Mouse (Mus musculus): ENCODE data around the gene Cdpf1. TPM values are rescaled to one million over a fixed set of nuclear protein-coding genes. Genes with fewer than 3 reads are reported as not detected.
A peak's percentile ranks its signal among the peaks of the same experiment; 100 is the strongest.

The Cdpf1 gene
- polyA plus RNA-seq, 1 experiment from 2014 or later: 24.3 TPM

DNA sequence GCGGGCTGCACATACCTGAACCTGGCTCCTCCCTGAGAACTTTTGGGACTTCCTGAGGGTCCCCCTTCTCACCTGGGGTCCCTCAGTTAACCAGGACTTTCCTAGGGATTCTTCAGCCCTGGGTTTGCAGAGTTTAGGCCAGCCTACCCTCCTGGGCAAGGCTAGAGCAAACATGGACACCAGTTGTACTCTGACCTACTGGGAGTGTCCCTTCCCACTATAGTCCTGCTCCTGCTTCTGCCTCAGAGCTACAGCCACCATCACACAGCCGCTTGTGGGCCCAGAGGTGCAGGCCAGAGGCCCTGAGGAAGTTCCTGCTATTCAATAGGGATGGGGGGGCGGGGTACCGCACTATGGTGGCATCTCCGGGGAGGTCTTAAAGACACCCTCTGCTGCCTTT, 18.0 kb upstream of the Cdpf1 start:
- 58% methylated on average over 5 of the region's 5 CpGs for WGBS
- no peak for ATAC-seq (replicated peaks)

DNA sequence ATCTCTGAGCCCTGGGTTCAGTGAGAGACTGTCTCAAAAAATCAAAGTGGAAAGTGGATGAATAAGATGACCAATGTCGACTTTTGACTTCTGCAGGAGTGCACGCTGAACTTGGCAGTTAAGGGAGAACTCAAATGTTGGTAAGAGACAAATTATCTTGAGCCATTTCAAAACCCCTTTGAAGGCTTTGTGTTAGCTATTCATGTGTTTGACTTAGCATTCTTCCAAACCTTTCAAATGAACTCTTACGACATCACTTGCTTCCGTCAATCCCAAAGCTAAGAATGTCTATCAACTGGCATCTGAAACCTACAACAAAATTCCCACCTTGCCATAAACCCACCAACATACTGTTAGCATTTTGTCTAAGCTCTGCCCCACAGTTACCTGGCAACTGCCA, 16.6 kb upstream of the Cdpf1 start:
- H3K36me3 ChIP-seq: no peaks in the 10 kb centered on the region
- H3K9me3 ChIP-seq: no peaks in the 10 kb centered on the region
- no peak overlapping the region for H3K4me3 ChIP-seq
- H3K27me3 ChIP-seq: no peaks in the 10 kb centered on the region
- 82% methylated on average over 4 of the region's 4 CpGs for WGBS
- H3K4me2 ChIP-seq (replicated peaks): no peak overlapping the region
- peaks cover 14% of the 10 kb centered on the region for H3K4me1 ChIP-seq
- no peak overlapping the region for H3K9ac ChIP-seq (replicated peaks)
- H3K27ac ChIP-seq (replicated peaks): no peak overlapping the region
- no peak for ATAC-seq (replicated peaks)

More for the DNA sequence above, 18.0 kb upstream of the Cdpf1 start:
- Histone ChIP-seq H3K36me3 (no peaks in the 10 kb centered on the region), H3K4me3 (no peak overlapping the region), H3K9ac (replicated peaks) (no peak overlapping the region), H3K9me3 (no peaks in the 10 kb centered on the region), H3K27me3 (no peaks in the 10 kb centered on the region), H3K4me2 (replicated peaks) (no peak overlapping the region), H3K4me1 (peaks cover 14% of the 10 kb centered on the region), H3K27ac (replicated peaks) (no peak overlapping the region)

DNA sequence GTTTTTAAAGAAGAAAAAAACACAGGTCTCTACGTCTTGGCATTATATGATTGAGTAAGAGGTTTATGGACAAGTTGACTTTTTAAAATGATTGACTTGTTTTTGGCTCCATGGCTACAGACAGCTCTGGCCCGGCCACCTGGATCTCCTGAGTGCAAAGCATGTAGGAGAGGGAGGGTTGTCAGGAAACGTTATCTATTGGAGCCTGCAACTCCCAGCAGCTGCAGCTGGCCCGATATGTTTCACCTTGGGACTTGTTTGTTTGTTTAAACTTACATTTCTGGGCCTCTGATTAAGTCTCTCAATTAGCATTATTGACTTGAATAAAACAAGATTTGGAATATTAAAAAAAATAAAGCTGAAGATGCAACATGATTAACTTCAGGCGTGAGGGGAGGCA, 15.2 kb upstream of the Cdpf1 start:
- Histone ChIP-seq H3K27ac (replicated peaks) (no peak overlapping the region), H3K9ac (replicated peaks) (no peak overlapping the region), H3K4me3 (no peak overlapping the region), H3K27me3 (no peaks in the 10 kb centered on the region), H3K36me3 (no peaks in the 10 kb centered on the region), H3K4me1 (peaks cover 5% of the 10 kb centered on the region), H3K4me2 (replicated peaks) (no peak overlapping the region), H3K9me3 (no peaks in the 10 kb centered on the region)
- 80% methylated on average over 5 of the region's 5 CpGs for WGBS
- no peak for ATAC-seq (replicated peaks)

DNA sequence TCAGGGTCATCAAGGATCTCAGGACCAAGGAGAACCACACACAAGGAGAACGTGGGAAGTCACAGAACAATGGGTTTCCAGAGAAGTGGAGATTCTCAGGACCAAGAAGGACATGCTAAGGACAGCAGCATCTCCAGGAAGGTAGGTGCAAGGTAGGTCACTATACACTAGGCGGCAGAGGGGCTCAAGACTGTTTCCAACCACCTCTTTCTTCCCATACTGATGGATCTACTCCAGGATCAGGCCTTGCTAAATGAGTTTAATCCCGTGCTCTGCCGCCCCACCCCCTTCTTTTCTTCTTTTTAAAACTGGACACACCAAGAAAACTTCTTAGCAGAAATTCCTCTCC, 10.5 kb upstream of the Cdpf1 start:
- Histone ChIP-seq H3K4me3 (peak overlapping the region; percentile 45), H3K36me3 (no peaks in the 10 kb centered on the region), H3K9me3 (no peaks in the 10 kb centered on the region), H3K4me2 (replicated peaks) (peak overlapping the region; percentile 86), H3K9ac (replicated peaks) (no peak overlapping the region; the same call in 1 of the 2 replicates), H3K27ac (replicated peaks) (no peak overlapping the region), H3K4me1 (peaks cover 8% of the 10 kb centered on the region; the same call in 1 of the 2 replicates), H3K27me3 (peaks cover 7% of the 10 kb centered on the region; the same call in 1 of the 2 replicates)
- WGBS: 8% methylated on average over 4 of the region's 4 CpGs
- no peak for ATAC-seq (replicated peaks)

DNA sequence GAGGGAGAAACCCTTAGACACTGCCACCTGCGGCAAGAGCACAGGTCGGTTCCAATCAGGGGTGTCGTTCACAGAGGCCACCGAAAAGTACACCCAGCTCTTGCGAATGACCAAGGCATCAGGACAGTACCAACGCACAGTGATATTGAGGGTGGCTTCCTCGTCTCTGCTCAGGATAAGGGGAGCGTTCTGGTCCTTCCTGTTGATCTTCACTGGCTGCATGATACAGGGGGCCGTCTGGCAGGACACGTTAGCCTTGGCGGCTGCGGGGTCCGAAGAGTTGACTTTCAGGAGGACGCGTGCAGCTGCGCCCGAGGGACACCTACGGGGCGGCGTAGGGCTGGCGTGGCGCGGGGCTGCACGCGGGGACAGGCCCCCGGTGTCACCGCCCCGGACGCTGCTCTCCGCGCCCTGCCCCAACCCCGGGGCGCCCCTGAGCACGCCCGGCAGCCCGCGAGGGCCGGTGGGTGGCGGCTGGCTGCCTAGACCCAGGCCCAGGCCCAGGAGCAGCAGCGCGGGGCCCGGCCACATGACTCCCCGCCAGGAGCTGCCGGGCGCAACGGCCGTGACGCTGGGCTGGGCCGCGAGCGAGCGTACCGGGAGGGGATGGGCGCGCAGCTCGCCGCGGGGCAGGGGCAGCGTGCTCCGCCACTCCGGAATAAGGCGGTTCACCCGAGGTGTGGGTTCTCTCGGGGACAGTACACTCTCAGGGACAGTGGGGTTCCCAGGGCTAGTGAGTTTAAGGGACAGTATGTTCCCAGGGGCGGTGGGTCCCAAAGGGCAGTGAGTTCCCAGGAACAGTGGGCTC, 9.9 kb upstream of the Cdpf1 start, which contains the start of gene Pkdrej:
Pkdrej (minus strand) TSS at position 532 of the 808 bp plus-strand sequence.
- no peaks in the 10 kb centered on the region for H3K36me3 ChIP-seq
- 2% methylated on average over 63 of the region's 65 CpGs for WGBS
- H3K4me1 ChIP-seq: peaks cover 8% of the 10 kb centered on the region; the same call in 1 of the 2 replicates
- no peaks in the 10 kb centered on the region for H3K9me3 ChIP-seq
- ATAC-seq (replicated peaks): peak; percentile 48; the same call in 1 of the 2 replicates
- peak within 1 kb of the TSS; percentile 45 for H3K4me3 ChIP-seq
- peak within 1 kb of the TSS; percentile 49 for H3K9ac ChIP-seq (replicated peaks)
- H3K4me2 ChIP-seq (replicated peaks): peak within 1 kb of the TSS; percentile 86
- H3K27ac ChIP-seq (replicated peaks): no peak within 1 kb of the TSS
- peaks cover 7% of the 10 kb centered on the region; the same call in 1 of the 2 replicates for H3K27me3 ChIP-seq

DNA sequence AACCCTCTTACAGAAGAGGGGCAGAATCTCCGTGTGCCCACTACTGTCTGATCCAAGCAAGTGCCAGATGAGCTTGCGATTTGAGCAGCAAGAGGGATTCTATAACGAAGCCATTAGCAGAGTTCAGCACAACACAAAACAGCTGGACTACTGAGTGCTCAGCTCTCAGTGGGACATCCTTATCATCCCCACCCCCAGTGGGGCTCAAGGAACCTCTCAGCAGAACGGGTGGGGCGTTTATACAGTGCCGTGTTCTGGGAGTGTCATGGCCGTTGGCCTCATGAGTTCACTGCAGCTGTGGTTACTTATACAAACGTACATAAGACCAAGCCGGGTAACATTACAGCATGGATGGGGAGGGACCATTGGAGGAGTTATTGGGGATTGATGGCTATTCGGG, 1.9 kb upstream of the Cdpf1 start:
- H3K36me3 ChIP-seq: no peaks in the 10 kb centered on the region
- H3K27ac ChIP-seq (replicated peaks): no peak overlapping the region
- H3K9ac ChIP-seq (replicated peaks): no peak overlapping the region
- H3K4me2 ChIP-seq (replicated peaks): no peak overlapping the region
- 63% methylated on average over 10 of the region's 10 CpGs for WGBS
- H3K4me1 ChIP-seq: peaks cover 18% of the 10 kb centered on the region
- H3K4me3 ChIP-seq: no peak overlapping the region
- H3K27me3 ChIP-seq: no peaks in the 10 kb centered on the region
- no peaks in the 10 kb centered on the region for H3K9me3 ChIP-seq
- no peak for ATAC-seq (replicated peaks)

DNA sequence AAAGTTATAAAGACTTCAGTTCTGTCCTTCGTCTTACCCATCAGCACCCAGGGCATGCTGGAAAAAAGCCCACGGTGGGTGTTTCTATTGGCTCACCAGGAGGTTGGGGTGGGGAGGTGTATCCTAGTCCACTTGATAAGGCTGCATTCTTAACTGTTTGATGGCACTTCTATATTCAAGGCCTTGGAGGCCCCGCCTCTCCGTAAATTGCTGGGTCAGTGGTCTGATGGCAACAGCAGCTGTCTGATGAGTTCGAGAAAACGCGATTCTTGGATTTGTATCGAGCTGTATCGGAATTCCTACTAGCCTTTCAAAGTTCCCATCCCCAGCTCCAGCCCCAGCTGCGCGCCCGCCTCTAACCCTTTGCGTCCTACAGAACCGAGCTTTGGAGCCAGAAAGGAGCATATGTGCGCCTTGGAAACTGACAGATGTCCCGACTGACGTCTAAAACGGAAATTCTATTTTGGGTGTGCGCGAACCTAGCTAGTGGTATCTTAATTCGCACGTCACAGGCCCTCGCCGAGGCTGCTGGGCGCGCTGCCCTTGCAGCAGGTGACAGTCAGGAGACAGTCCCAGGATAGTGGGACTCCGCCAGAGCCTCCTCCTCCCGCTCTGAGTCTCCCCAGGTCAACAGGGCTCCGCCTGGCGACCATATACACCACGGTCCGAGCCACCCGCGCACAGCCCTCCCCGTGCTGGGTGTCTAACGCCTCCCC, 533 bp downstream of the Cdpf1 start:
- Histone ChIP-seq H3K9me3 (no peaks in the 10 kb centered on the region), H3K9ac (replicated peaks) (peak overlapping the region; percentile 77), H3K4me2 (replicated peaks) (peak overlapping the region; percentile 70), H3K27ac (replicated peaks) (peak overlapping the region; percentile 95), H3K27me3 (no peaks in the 10 kb centered on the region), H3K4me3 (peak overlapping the region; percentile 74), H3K4me1 (peaks cover 18% of the 10 kb centered on the region), H3K36me3 (no peaks in the 10 kb centered on the region)
- peak; percentile 90 for ATAC-seq (replicated peaks)
- WGBS: 3% methylated on average over 36 of the region's 36 CpGs

DNA sequence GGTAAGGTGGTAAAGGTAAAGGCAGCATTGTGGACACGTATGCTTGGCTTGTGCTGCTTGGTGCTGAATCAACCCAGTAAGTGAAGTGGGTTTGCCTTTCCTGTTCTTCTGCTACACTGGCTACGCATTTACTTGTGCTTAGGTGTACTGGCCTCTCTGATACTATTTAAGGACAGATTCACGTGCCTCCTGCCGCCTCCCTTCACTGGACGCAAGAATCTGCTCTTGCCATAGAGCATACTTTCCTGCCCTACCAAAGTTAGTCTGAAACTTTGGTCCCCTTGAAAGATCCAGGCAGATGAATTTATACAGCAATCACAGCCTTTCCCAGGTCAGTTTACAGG, 1.1 kb downstream of the Cdpf1 start:
- no peaks in the 10 kb centered on the region for H3K9me3 ChIP-seq
- H3K36me3 ChIP-seq: no peaks in the 10 kb centered on the region
- peaks cover 18% of the 10 kb centered on the region for H3K4me1 ChIP-seq
- H3K4me2 ChIP-seq (replicated peaks): peak overlapping the region; percentile 70
- H3K4me3 ChIP-seq: peak overlapping the region; percentile 74
- no peak for ATAC-seq (replicated peaks)
- peak overlapping the region; percentile 95; the same call in 1 of the 2 replicates for H3K27ac ChIP-seq (replicated peaks)
- no peak overlapping the region; the same call in 1 of the 2 replicates for H3K9ac ChIP-seq (replicated peaks)
- 87% methylated on average over 5 of the region's 5 CpGs for WGBS
- H3K27me3 ChIP-seq: no peaks in the 10 kb centered on the region

DNA sequence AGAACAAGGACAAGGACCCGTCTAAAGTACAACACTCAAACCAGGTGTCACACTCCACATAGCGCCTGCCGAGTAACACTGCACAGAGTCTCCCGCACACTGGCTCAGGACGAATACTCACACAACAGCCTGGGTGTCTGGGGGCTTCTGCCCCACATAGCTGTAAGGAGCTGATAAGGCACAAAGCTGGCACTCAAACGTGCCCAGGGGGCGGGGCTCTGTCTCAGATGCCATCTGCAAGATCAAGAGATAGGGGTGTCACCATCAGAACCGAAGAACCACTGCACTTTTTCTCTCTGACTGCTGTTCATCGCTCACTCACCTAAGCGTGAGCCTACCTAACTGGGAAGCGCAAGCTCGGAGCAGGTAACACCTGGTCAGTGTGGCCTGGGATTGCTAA, 2.4 kb downstream of the Cdpf1 start:
- WGBS: 87% methylated on average over 12 of the region's 12 CpGs
- H3K4me2 ChIP-seq (replicated peaks): no peak overlapping the region
- no peaks in the 10 kb centered on the region for H3K9me3 ChIP-seq
- ATAC-seq (replicated peaks): no peak
- H3K4me1 ChIP-seq: peaks cover 18% of the 10 kb centered on the region
- no peak overlapping the region for H3K27ac ChIP-seq (replicated peaks)
- no peaks in the 10 kb centered on the region for H3K36me3 ChIP-seq
- no peaks in the 10 kb centered on the region for H3K27me3 ChIP-seq
- no peak overlapping the region for H3K9ac ChIP-seq (replicated peaks)
- H3K4me3 ChIP-seq: no peak overlapping the region

DNA sequence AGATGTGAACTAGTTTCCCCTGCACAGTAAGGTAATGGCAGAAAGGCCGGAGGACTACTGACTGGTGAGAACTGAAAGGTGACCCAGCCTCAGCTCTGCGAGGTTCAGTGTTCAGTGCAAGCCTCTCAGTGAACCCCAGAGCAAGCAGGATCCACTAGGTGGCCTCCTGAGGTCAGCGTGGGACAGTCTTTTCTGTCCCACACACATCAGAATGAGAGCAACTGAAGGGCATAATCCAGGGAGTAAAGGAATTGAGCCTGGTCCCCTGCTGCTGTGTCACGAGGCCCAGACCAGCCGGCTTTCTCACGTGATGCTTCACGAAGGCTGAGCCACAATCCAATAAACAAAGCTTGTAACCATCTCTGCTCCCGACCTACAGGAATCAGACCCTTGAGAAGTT, 3.1 kb downstream of the Cdpf1 start:
- WGBS: 47% methylated on average over 8 of the region's 8 CpGs
- Histone ChIP-seq H3K4me1 (peaks cover 18% of the 10 kb centered on the region), H3K4me3 (no peak overlapping the region), H3K9ac (replicated peaks) (no peak overlapping the region), H3K9me3 (no peaks in the 10 kb centered on the region), H3K36me3 (no peaks in the 10 kb centered on the region), H3K27me3 (no peaks in the 10 kb centered on the region), H3K4me2 (replicated peaks) (no peak overlapping the region), H3K27ac (replicated peaks) (no peak overlapping the region)
- ATAC-seq (replicated peaks): no peak

DNA sequence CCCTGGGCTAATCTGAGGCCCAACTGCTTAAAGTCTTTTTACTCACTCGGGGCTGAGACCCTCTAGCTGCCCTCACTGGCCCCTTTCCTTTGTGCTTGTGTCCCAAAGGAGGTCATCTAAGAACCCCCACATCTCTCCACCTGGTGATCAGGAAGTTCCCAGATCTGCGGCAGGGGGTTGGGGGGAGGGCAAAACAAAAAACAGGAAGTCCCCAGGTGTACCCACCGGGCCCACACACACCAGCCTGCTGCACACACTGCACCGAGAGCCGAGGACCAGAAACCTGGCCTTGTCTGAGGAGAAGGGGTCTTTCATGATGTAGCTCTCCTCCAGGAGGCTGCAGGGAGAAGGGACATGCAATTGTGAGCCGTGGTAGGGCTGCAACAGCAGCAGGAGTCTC, 3.5 kb downstream of the Cdpf1 start:
- no peak overlapping the region for H3K4me2 ChIP-seq (replicated peaks)
- 77% methylated on average over 6 of the region's 6 CpGs for WGBS
- ATAC-seq (replicated peaks): no peak
- H3K4me3 ChIP-seq: no peak overlapping the region
- H3K27ac ChIP-seq (replicated peaks): no peak overlapping the region
- no peaks in the 10 kb centered on the region for H3K27me3 ChIP-seq
- H3K36me3 ChIP-seq: no peaks in the 10 kb centered on the region
- H3K9ac ChIP-seq (replicated peaks): no peak overlapping the region
- H3K9me3 ChIP-seq: no peaks in the 10 kb centered on the region
- H3K4me1 ChIP-seq: peaks cover 18% of the 10 kb centered on the region

DNA sequence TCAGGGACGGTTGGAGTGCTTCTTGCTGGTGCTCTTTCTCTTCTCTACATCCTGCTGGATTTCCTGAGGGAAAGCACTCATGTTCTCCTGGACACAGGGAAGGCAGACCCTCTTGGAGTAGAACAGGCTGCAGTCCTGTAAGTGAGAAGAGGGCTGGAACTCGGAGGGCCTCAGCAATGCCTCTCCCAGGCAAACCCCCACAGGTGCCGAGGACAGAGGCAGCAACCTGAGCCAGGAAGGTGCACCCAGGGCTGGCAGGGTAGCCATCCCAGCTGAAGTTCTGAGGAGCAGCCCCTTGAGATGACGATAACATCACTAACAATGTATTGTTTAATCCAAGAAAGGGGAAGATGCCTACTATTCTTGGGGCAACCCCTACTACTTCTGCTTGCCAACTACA, 4.1 kb downstream of the Cdpf1 start:
- no peak overlapping the region for H3K4me3 ChIP-seq
- H3K27ac ChIP-seq (replicated peaks): no peak overlapping the region
- no peaks in the 10 kb centered on the region for H3K27me3 ChIP-seq
- no peak overlapping the region for H3K4me2 ChIP-seq (replicated peaks)
- H3K9me3 ChIP-seq: no peaks in the 10 kb centered on the region
- no peak for ATAC-seq (replicated peaks)
- peaks cover 21% of the 10 kb centered on the region for H3K4me1 ChIP-seq
- H3K9ac ChIP-seq (replicated peaks): no peak overlapping the region
- 86% methylated on average over 4 of the region's 4 CpGs for WGBS
- H3K36me3 ChIP-seq: no peaks in the 10 kb centered on the region

All from forebrain, embryonic 15.5 days (tissue).